Mouse (Mus musculus) embryonic facial prominence, embryonic 13.5 days (tissue): ENCODE measurements around the gene Pgap3. TPM values are rescaled to one million over a fixed set of nuclear protein-coding genes. Genes with fewer than 3 reads are reported as not detected.

Source experiments
- polyA plus RNA-seq: library from polyadenylated mRNA; unstranded; fragments of >200 nt; fragmentation: Nextera tagmentation; extraction: Ambion mirVana; gene quantifications from 2 replicates; pipeline ENCODE4 v1.2.1, GENCODE M21; 2015

Gene Pgap3
- polyA plus RNA-seq, 1 experiment from 2014 or later = 11.3 TPM

Other genes with a start within 250 kb of the Pgap3 start
- gene Med1, start 207.2 kb downstream of the Pgap3 start, polyA plus RNA-seq = 78.3 and 78.4 TPM in 2 replicates
- gene Cdk12, start 197.4 kb downstream of the Pgap3 start, polyA plus RNA-seq = 14.3 and 16.2 TPM in 2 replicates
- gene Neurod2, start 70.8 kb downstream of the Pgap3 start, polyA plus RNA-seq = 0.17 and 0.48 TPM in 2 replicates
- gene Ppp1r1b, start 52.1 kb downstream of the Pgap3 start, polyA plus RNA-seq = 1.2 and 2.0 TPM in 2 replicates
- gene Stard3, start 42.1 kb downstream of the Pgap3 start, polyA plus RNA-seq = 38.3 and 42.3 TPM in 2 replicates
- 0.89 and 1.1 TPM in 2 replicates for gene Tcap, start 16.7 kb downstream of the Pgap3 start, polyA plus RNA-seq
- gene Pnmt, start 14.0 kb downstream of the Pgap3 start, polyA plus RNA-seq = 0.45 and 1.3 TPM in 2 replicates
- 49.6 and 51.1 TPM in 2 replicates for gene Erbb2, start 12.0 kb upstream of the Pgap3 start, polyA plus RNA-seq
- gene Mien1, start 38.5 kb upstream of the Pgap3 start, polyA plus RNA-seq = 78.0 and 90.7 TPM in 2 replicates
- 12.4 and 12.5 TPM in 2 replicates for gene Grb7, start 45.9 kb upstream of the Pgap3 start, polyA plus RNA-seq
- 0.27 and 0.58 TPM in 2 replicates for gene Ikzf3, start 145.5 kb upstream of the Pgap3 start, polyA plus RNA-seq
- not detected in 2 replicates for gene Zpbp2, start 150.6 kb upstream of the Pgap3 start, polyA plus RNA-seq
- 69.4 and 71.9 TPM in 2 replicates for gene Ormdl3, start 186.9 kb upstream of the Pgap3 start, polyA plus RNA-seq
- not detected in 2 replicates for gene Lrrc3c, start 197.8 kb upstream of the Pgap3 start, polyA plus RNA-seq
- gene Gm12355, start 225.2 kb upstream of the Pgap3 start, polyA plus RNA-seq = 0.80 and 4.0 TPM in 2 replicates
- gene Gsdma3, start 225.9 kb upstream of the Pgap3 start, polyA plus RNA-seq = not detected in 2 replicates
- gene Gsdma2, start 246.3 kb upstream of the Pgap3 start, polyA plus RNA-seq = not detected in 2 replicates